Mouse (Mus musculus) E14TG2a.4 (cell line): Measurements from ENCODE around the gene Rnf183.

ENCODE experiments used
- CTCF ChIP-seq: conservative IDR thresholded peaks from 2 replicates; pipeline ENCODE4 v1.5.1; 2014; ENCODE audit warnings: low read length
- NANOG ChIP-seq: IDR thresholded peaks from 2 replicates; pipeline ENCODE4 v1.6.1; 2014; ENCODE audit warnings: borderline replicate concordance, low read length, mixed read lengths
- POU5F1 ChIP-seq: IDR thresholded peaks from 2 replicates; pipeline ENCODE4 v1.6.1; 2014; ENCODE audit warnings: low read length, borderline replicate concordance

DNA sequence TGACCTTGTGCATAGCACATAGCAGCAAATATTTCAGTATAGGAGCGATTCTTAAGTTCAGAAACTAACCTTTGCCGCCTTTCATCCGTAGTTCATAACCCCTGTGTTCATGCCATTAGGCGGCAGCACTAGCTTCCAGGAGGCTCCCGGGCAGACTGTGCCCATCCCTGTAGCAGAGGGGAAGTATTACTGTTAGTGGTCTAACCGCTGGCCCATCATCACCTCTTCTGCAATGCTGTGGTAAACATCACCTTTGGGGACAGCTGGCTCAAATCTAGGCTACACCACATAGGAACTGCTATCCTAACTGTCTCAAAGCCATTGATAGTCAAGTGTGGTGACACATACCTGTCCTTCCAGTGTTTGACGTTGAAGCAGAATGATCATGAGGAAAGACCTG is 43.2 kb downstream of the Rnf183 start:
- TF ChIP-seq CTCF (no peak), POU5F1 (no peak), NANOG (no peak)
